In the genomic region with DNA sequence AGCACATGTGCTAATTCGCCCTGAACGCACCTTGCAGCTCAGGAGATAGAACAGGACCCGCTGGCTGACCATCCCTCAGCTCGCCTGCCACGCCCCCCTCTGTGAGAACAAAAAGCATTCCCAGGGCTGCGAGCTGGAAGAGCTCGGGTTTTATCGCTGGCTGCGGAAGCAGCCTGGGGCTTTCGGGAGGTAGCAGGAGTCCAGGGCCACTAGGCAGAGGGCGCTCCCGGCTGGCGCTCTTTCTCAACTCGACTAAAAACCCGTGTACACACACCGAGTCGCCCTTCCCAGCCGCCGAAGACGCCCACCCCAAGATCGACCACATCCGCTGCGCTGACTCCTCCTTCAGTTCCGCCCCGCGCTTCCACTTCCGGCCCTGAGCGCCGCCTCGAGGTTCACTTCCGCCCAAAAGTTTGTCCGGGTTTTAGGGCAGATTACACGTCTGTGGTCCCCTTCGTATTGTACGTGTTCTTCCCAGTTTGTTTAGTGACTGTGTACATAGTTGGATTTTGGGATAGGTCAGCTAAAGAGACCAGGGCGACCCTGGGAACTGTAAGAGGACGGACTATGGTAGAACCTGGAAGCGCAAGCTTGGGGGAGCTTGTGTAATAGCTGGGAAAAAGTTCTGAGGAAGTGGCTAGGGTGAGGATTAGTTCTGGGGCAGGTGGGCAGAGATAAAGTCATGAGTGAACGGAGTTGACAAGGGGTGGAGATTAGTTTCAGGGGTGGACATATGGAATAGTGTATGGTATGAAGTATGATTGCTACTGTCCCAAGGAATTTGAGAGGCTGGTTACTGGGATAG, we compare ENCODE assay signal across 8 mouse cellular contexts. TPM values are rescaled to one million over a fixed set of nuclear protein-coding genes. Genes with fewer than 3 reads are reported as not detected.
DNase-seq lines count a peak whose midpoint lies in the region; ATAC-seq and TF ChIP-seq lines count a peak whose summit lies in the region.

No protein-coding gene starts in this region.

- H3K4me2 ChIP-seq in hindbrain, embryonic 11.5 days (replicated peaks; ENCODE audit: low read depth, low read length), result peak overlapping the region; percentile 52
- peak overlapping the region; percentile 85 for H3K4me2 ChIP-seq in lung, embryonic 16.5 days (ENCODE audit: low read depth, low read length)

- no peaks in the 10 kb centered on the region for H3K27me3 ChIP-seq in hindbrain, embryonic 11.5 days (ENCODE audit: control insufficient read depth, insufficient read depth, low read length)
- H3K27me3 ChIP-seq in lung, embryonic 16.5 days (ENCODE audit: control insufficient read depth, insufficient read depth, low read depth, low read length), result no peaks in the 10 kb centered on the region
- H3K27me3 ChIP-seq in thymus, adult 2 months (ENCODE audit: control insufficient read depth, insufficient read depth, low read length), result no peaks in the 10 kb centered on the region

- ATAC-seq in hindbrain, embryonic 11.5 days (ENCODE audit: low FRiP score), result peak; percentile 99
- ATAC-seq in lung, embryonic 16.5 days (ENCODE audit: low read depth), result peak; percentile 98

- H3K9ac ChIP-seq in hindbrain, embryonic 11.5 days (ENCODE audit: low read depth, low read length), result peak overlapping the region; percentile 72
- H3K9ac ChIP-seq in lung, embryonic 16.5 days (ENCODE audit: low read length), result peak overlapping the region; percentile 72

- H3K36me3 ChIP-seq in hindbrain, embryonic 11.5 days (ENCODE audit: control insufficient read depth, insufficient read depth, low read length), result no peaks in the 10 kb centered on the region
- H3K36me3 ChIP-seq in lung, embryonic 16.5 days (ENCODE audit: control insufficient read depth, insufficient read depth, low read length), result no peaks in the 10 kb centered on the region
- H3K36me3 ChIP-seq in thymus, adult 2 months (ENCODE audit: control insufficient read depth, insufficient read depth, low read length), result no peaks in the 10 kb centered on the region

- H3K9me3 ChIP-seq in hindbrain, embryonic 11.5 days (ENCODE audit: control insufficient read depth, low read length), result no peaks in the 10 kb centered on the region
- H3K9me3 ChIP-seq in lung, embryonic 16.5 days (ENCODE audit: control insufficient read depth, low read length), result no peaks in the 10 kb centered on the region

- DNase-seq in T-cell, adult 2 months (ENCODE audit: low spot score), result peak; percentile 71
- peak; percentile 73 to 75 for DNase-seq in cerebellum, postnatal 14 days
- DNase-seq in frontal cortex, postnatal 10 days (ENCODE audit: low spot score in 2 of 2), result peak; percentile 32 to 68
- DNase-seq in hindbrain, embryonic 11.5 days (ENCODE audit: low spot score), result peak; percentile 86
- peak; percentile 64 for DNase-seq in layer of hippocampus, adult 9-11 months
- DNase-seq in ovary, adult 18-20 months (ENCODE audit: low spot score), result peak; percentile 59
- DNase-seq in thymus, adult 2 months, result peak; percentile 78

- no peak for TF ChIP-seq CTCF in thymus, adult 2 months (IDR thresholded peaks at IDR 0.05; ENCODE audit: borderline replicate concordance, control insufficient read depth, extremely low read depth, insufficient read depth, low read length, poor library complexity)

- no peaks in the 10 kb centered on the region for H3K4me1 ChIP-seq in hindbrain, embryonic 11.5 days (replicated peaks; ENCODE audit: control insufficient read depth, insufficient read depth, low read length)
- 0 out of 2 replicates have a peak, but pooled peaks cover 4% of the 10 kb centered on the region for H3K4me1 ChIP-seq in lung, embryonic 16.5 days (replicated peaks; ENCODE audit: control insufficient read depth, insufficient read depth, low read length)
- H3K4me1 ChIP-seq in thymus, adult 2 months (replicated peaks; ENCODE audit: control insufficient read depth, insufficient read depth, low read length), result peaks cover 7% of the 10 kb centered on the region; the same call in 1 of the 2 replicates

- 5% methylated on average over 39 of the region's 39 CpGs for WGBS in hindbrain, embryonic 11.5 days
- WGBS in lung, embryonic 16.5 days, result 3% methylated on average over 39 of the region's 39 CpGs
- 6% methylated on average over 39 of the region's 39 CpGs for WGBS in thymus, adult 2 months

- TF ChIP-seq POLR2A in thymus, adult 2 months (IDR thresholded peaks at IDR 0.05; ENCODE audit: control insufficient read depth, extremely low read depth, insufficient read depth, low read length, poor library complexity), result peak; percentile 48; the same call in 1 of the 2 replicates

- H3K4me3 ChIP-seq in hindbrain, embryonic 11.5 days (ENCODE audit: low read depth, low read length), result peak overlapping the region; percentile 57
- peak overlapping the region; percentile 65 for H3K4me3 ChIP-seq in lung, embryonic 16.5 days (ENCODE audit: low read length)
- H3K4me3 ChIP-seq in thymus, adult 2 months (ENCODE audit: control insufficient read depth, insufficient read depth, low read length), result peak overlapping the region; percentile 55

- peak overlapping the region; percentile 93 for H3K27ac ChIP-seq in hindbrain, embryonic 11.5 days (ENCODE audit: low read depth, low read length)
- peak overlapping the region; percentile 85 for H3K27ac ChIP-seq in lung, embryonic 16.5 days (ENCODE audit: low read length)
- H3K27ac ChIP-seq in thymus, adult 2 months (ENCODE audit: control insufficient read depth, insufficient read depth, low read length), result peak overlapping the region; percentile 64

RNA-seq across cellular contexts. Expression of gene Zfp558, which starts 4.5 kb away (rescaled TPM):
- polyA plus RNA-seq in hindbrain, embryonic 11.5 days (2014; fragmentation: Nextera tagmentation; extraction: Ambion mirVana), result 14.4 and 16.7 TPM in 2 replicates
- 5.6 TPM in 2 replicates for polyA plus RNA-seq in lung, embryonic 16.5 days (2015; fragmentation: Nextera tagmentation; extraction: Ambion mirVana)
- polyA plus RNA-seq in thymus, adult 2 months (2012; rRNA removed), result 0.34 TPM in 2 replicates

RNA-seq across cellular contexts. Expression of gene Mbd3l1, which starts 4.6 kb away (rescaled TPM):
- not detected in 2 replicates for polyA plus RNA-seq in hindbrain, embryonic 11.5 days (2014; fragmentation: Nextera tagmentation; extraction: Ambion mirVana)
- not detected in 2 replicates for polyA plus RNA-seq in lung, embryonic 16.5 days (2015; fragmentation: Nextera tagmentation; extraction: Ambion mirVana)
- not detected in 2 replicates for polyA plus RNA-seq in thymus, adult 2 months (2012; rRNA removed)

RNA-seq across cellular contexts. Expression of gene Mbd3l2, which starts 43.1 kb away (rescaled TPM):
- 0.15 TPM in 1 of 2 replicates, not detected in the other for polyA plus RNA-seq in hindbrain, embryonic 11.5 days (2014; fragmentation: Nextera tagmentation; extraction: Ambion mirVana)
- not detected in 2 replicates for polyA plus RNA-seq in lung, embryonic 16.5 days (2015; fragmentation: Nextera tagmentation; extraction: Ambion mirVana)
- not detected in 2 replicates for polyA plus RNA-seq in thymus, adult 2 months (2012; rRNA removed)

Comparison
In these comparisons a context has a peak if more than half of its experiments do, and no peak if none do; other contexts are left out.
1. Peak in every context shown above with its lines: DNase-seq, ATAC-seq, H3K4me3 ChIP-seq and H3K27ac ChIP-seq.